Mouse (Mus musculus): ENCODE data around the gene Tnnt1.

Tnnt1 gene

DNA sequence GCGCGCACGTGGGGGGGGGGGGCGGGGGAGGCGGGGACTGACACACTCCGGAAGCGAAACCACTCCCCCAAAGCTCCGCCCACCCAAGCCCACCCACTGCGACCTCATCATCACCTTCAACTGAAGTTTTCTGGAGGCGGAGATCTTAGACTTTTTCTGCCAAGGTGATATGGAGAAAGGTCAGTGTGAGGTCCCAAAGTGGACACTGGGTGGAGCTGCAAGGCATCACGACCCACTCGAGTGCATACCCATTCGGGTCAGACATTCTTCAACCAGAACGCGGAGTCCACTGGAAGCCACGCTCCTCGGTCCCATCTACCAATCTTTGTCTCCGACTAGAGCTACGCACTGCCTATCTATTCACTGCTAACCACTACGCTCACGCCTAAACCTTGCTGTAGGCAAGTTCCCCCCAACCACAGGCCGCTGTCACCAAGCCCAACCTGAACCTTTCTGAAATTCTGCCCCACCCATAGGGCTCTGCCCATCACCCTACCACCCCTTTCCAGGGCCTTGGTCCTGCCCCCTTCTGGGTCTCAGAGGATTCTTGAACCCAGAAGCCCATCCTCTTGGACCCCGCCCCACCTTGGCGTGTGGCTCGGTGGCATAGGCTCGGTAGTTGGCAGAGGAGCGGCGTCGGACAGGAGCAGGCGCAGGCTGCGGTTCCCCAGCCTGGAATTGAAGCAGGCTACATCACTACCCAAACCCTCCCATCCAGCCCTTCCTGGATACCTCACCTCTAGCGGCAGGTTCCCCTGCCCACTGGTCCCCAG is 5.2 kb upstream of the Tnnt1 start:
- DNase-seq = peak; percentile 44

DNA sequence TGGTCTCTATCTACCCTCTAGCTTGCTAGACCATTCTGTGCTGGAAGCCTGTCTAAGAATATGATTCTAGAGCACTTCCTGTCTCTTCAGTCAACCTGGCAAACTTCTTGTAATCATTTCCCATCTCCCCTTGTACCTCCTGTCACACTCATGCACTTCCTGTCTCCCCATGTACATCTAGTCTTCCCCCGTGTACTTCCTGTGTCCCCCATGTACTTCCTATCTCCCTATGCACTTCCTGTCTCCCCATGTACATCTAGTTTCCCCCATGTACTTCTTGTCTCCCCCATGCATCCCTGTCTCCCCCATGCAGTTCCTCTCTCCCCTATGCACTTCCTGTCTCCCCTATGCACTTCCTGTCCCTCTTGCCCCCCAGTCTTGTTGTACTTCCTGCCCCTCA is 2.3 kb upstream of the Tnnt1 start:
- DNase-seq = no peak

DNA sequence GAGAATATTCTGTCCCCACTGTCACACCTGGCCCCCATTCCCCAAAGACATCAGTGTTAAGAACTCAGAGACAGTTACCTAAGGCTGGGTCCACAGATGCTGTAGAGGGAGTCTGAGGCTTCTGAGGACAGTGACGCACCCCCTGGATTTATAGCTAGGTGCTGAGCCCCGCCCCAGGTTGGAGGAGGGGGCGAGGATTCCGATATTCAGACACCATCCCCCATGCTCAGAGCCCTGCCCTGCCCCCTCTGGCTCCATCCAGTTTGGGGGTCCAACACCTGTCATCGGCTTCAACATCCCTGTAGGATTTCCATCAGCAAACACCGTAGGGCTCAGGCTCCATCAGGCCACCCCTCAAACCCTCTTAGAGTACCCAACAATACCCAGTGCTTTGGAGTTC is 329 bp downstream of the Tnnt1 start:
- no peak for DNase-seq

DNA sequence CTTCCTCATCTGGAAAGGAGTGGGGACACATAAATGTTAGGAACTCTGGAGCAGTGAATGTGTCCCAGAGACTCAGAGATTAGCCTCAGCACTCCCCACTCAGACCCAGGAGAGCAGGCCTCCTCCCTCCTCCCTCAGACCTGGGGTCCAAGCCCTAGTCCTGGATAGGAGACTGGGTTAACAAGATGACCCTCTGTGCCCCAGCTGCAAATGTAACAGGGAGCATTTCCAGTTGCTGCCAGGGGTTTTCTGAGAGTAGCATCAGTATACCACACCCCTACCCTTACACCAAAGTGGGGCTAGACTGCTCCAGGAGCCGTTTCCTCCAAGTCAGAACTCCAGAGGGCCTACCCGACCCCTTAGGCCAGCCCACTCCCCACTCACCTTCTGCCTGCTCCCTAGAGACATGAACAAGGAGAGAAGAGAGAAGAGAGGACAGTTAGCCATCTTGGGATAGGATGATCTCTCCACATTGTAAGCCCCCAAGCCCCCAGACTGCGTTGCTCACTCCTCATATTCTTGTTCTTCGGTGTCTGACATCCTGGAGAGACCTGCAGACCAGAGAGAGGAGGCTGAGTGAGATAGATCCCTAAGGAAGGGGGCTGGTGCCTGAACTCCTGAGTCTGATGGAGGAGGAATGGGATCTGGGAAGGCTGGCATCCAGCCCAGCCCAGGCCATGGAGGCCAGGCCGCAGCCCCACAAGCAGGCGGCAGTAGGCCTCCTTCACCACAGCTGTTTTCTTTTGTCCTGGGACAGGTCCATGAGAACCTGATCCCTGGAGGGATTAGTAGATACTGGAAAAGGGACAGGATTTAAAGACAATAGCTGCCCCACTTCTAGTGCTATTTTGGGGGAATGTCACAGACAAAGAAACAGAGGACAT is 2.1 kb downstream of the Tnnt1 start:
- DNase-seq = no peak

DNA sequence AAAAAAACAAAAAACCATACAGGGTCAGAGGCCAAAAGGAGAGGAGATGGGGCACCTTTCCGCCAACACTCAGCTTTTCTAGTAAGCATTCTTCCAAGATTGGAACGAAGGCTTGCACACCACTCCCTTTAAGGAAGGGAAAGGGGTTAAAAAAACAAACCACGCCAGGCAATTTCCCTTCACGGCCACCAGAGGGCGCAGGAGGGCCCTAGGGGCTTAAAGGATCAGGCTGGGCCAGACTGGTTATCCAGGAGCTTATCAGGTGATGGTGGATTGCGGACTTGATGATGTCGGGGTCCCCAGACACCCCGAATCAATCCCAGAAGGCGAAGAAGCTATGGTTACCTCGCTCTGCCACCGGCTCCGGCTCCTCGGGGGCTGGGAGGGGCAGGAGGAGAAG is 2.9 kb downstream of the Tnnt1 start:
- peak; percentile 68 for DNase-seq

DNA sequence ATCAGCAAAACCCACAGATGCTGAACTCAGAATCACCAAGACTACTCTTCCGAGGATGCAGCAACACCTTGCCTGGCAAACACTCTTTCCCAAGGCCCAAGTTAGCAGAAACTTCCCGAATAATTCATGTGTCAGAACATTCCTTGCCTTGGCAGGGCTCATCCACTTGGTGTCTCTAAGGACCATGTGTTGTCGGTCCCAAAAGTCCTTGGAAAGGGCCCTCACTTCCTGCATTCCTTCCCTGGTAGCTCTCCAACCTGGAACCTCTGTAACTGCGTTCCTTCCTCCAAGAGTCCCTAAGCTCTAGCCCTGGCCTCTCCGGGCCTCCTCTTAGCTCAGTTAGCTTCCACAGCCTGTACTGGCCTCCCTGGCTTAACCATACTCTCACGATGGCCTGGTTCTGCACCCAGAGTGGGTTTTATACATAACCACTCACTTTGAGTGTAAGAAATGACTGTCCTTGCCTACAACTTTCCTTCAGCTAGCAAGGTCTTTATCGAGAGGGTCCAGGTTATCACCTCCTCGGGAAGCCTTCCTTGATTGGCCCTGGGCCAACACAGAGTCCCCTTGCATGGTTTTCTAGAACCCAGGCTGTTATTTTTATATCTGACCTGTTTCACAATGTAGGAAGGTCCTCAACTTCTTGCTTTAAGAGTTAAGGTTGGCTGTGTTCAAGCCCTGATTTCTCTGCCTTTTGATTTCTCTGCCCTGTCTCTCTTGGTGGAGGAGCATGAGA is 4.5 kb downstream of the Tnnt1 start:
- DNase-seq = no peak

DNA sequence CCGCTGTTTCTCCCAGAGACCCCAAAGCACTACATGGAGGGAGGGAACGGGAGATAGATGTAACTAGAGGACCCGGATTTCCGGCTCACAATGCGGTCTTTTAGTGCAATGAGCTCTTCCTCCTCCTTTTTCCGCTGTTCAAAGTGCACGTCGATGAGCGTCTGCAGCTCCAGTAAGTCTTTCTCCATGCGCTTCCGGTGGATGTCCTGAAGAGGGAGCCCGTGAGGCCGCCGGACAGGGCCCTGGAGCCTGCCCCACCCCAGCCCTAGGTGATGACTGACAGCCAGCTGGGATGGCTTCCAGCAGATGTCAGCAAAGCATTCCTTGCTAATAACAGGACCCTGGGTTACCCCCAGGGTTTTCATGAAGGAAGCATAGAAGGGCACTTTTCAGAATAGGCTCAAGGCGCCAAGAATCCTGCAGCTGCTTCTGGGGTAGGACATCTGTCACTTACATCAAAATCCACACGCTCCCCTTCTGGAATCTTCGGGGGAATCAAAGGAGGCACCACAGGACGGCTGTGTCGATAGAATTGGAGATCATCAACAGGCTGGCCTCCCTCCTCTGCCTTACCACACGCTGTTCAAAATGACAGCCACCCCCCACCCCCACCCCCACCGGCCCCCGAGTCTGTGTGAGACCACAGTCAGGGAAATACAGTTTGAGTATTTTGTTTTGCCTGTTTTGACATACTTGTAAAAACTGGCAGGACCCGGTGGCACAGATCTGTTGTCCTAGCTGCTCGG is 6.1 kb downstream of the Tnnt1 start:
- DNase-seq = peak; percentile 86

DNA sequence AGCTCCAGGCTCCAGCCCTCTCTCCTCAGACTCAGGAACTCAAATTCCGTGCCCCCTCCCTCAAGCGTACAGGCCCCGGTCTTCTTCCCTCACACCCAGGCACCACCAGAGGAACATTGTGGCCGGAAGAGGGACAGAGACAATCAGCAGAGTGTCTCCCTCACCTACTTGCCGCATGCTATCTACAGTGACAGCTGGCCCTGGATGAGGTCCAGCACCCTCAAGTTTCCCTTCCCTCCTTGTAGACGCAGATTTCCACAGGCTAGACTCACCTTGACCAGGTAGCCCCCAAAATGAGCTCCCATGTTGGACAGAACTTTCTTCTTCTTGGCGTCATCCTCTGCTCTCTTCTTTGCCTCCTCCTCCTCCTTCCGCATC is 7.5 kb downstream of the Tnnt1 start:
- no peak for DNase-seq

DNA sequence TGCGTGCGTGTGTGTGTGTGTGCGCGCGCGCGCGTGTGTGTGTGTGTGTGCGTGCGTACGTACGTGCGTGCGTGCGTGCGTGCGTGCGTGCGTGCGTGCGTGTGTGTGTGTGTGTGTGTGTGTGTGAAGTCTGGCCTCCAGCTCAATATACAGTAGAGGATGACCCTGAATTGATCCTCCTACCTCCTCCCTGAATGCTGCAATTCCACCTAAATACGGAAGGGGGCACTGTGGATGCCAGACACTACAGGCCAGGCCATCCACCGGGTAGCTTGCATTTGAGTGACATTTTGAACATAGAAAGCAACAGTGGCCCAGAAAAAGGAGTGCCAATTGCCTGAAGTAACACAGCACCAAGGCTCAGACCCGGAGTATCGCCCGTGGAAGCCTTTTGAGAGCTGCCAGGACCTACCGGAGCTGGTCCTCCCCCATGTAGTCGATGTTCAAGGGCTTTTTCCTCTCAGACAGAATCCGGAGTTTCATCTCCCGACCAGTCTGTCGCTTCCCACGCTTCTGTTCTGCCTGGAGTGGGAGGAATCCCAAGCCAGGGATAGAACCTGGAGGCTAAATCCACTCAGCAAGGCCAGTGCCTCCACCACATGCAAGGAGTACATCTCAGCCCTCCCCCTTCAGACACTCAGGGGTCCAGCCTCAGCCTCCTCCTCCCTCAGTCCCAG is 8.0 kb downstream of the Tnnt1 start:
- no peak for DNase-seq

DNA sequence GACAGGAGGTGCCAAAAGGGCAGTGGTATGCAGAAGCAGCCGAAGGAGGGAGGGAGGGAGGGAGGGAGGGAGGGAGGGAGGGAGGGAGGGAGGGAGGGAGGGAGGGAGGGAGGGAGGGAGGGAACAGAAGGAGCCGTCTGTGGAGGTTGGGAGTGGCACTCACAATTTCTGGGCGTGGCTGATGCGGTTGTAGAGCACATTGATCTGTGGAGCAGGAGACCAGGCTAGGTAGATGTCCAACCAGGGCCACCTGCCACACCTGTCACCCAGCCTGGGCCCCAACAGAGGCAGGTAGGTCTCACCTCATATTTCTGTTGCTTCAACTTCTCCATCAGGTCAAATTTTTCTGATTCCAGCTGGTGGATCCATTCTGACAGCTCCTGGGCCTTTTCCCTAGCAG is 9.0 kb downstream of the Tnnt1 start:
- no peak for DNase-seq

DNA sequence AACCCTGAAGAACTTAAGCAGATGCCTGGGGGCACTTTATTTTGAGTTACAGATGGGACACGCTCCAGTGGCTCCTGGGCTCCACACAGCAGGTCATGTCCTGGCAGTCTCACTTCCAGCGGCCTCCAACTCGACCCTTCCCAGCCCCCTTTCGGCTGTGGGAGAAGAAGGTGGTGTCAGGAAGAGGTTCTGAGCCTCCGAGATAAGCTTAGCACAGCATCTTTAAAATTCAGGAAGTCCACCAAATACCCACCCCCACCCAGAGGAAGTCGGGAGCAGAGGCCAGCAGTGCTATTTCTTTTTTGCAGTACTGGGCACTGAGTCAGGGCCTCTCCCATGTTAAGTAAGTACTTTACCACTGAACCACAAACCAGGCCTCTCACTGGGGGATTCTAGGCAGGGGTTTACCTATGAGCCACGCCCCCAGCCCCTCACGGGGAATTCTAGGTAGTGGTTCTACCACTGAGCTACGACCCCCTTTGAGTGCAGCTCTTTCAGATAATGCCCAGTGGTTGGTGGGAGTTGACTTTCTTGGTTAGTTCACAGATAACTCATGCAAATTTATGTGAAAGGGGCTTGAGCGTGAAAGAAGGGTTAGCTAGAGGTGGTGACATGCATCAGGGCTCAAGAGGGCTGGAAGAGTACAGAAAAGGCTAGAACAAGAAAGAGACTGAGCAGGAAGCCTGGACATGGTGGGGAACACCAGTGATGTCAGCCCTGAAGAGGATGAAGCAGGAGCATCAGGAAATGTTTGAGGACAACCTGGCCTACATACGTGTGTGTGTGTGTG is 11.3 kb downstream of the Tnnt1 start:
- no peak for DNase-seq

DNA sequence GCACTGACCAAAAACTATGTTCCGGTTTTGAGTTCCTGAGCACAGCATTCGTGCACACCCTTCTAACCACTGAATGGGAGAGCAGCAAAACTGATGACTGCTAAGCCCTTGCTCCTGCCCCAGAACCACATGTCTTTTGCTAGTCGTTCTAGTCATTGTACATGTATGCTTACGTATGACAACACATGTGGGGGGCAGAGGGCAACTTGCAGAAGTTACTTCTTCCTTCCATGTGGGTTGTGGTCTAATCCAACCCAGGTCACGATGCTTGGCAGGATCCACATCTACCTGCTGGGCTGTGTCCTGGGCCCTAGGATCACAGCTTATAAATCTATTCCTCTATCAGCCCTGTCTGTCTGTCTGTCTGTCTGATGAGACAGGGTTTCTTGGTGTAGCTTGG is 12.3 kb downstream of the Tnnt1 start:
- DNase-seq = no peak

DNA sequence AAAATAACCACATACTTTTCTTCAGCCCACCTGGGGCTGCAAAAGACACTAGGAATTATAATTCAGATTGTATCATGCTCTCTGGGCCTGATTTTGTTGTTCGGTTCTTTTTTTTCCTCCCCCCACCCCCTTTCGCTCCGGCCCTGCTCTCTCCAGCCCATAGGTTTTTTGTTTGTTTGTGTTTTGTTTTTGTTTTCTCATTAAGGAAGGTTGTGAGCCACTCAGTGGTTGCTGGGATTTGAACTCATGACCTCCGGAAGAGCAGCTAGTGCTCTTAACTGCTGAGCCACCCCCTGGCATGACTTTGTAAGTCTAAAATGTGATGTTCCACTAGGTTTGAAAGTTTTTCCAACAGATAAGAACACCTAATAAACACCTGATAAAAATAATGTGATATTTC is 13.1 kb downstream of the Tnnt1 start:
- no peak for DNase-seq

DNA sequence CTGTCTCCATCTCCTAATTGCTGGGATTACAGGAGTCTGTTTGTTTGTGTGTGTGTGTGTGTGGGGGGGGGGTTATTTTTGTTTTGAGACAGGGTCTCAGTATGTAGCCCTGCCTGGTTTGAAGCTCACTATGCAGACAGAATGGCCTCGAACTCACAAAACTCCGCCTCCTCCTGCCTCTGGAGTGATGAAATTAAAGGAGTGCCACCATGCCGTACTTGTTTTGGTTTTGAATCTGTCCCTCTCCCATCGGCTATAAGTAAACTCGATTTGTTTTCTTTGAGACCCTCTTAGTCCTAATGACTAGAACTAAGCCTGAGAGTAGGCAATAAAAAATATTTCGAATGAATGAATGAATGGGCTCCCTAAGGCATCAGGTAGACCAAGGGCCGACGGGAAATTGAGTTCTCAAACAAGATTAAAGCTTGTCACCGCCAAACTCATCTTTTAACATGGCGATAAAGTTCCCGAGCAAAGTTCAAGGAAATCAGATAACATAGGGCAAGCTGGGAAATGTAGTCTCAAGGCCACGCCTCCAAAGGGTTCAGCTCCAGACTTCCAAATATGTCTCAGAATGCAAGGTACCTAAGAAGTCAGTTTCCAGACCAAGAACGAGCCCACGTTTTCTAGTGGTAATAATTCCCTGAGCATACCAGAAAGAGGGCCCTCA is 13.6 kb downstream of the Tnnt1 start:
- peak; percentile 75 for DNase-seq

DNA sequence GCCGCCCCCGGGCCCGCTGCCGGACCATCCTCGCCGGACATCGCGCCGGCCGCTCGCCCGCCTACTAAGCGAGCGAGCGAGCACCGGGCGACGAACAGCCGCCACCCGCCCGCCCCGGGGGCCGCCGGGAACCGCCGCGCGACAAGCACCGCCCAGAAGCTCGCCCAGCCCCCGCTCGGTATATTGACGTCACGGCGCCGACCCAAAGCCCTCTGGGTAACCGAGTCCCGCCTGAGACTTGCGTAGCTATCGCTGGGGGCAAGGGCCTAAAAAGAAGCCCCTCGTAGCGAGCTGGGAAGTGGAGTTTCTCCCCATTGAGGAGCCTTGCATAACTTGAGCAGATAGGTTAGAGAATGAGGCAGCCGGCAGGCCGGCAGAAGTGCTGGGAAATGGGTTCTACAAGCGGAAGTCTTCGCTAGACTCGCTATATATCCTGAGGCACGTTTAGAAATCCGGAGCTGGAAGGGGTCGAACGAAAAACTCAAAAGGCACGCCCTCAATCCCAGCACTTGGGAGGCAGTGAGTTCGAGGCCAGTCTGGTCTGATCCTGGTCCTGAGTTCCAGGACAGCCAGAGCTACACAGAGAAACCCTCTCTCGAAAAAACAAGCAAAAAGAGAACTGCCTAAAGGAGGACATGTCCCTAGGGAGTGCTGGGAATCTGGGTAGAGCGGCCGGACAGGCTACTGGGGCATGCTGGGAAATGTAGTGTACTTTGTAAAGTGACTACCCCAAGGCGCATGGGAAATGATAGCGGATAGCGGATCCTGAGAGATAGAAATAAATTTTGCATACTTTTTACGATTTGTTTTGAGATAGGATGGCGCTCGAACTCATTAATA is 14.4 kb downstream of the Tnnt1 start, which contains the start of gene Ppp1r12c:
Gene Ppp1r12c, minus strand, starts transcription at position 123 of the 840 bp plus-strand sequence.
- DNase-seq = peak; percentile 95

DNA sequence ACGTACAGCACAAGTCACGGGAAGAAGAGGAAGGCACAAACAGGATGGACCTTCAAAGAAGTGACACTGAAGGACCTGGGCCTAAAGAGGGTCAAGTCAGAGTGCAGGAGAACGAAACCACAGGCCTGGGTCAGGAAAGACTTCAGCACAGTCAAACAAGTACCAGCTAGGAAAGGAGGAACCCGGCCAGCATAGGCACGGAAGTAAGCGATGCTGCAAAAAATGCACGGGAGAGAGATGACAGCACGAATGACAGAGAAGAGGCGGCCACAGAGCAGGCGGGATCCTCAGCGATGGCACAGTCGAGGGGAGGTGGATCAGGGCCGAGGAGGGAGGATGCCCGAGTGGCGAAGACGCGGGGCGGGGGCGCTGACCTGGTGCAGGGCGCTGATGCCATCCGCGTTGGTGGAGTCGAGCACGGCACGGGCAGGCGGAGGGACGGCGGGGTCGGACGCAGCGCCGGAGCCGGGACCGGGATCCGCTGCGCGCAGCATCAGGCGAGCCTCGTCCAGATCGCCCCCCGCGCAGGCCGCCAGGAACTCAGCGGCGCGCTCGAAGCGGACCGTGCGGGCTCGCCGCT is 15.2 kb downstream of the Tnnt1 start:
- no peak for DNase-seq

DNA sequence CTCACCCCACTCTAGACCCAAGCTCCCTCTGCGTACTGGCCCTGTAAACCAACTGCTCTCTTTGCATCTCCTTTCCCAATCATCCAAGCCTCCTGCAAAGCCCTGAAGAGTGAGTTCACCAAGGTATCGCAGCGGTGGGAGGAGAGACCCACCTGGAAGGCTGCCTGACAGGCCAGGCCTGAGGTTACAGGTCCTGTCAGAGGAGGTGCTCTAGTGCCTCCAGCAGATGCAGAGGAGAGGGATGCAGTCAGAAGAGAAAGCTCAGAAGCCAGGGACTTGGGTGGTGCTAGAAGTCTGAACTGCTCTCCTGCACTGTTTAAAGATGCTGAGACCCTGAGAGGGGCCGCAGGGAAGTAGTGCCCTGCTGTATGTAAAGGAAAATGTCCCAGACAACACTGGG is 17.1 kb downstream of the Tnnt1 start:
- no peak for DNase-seq

DNA sequence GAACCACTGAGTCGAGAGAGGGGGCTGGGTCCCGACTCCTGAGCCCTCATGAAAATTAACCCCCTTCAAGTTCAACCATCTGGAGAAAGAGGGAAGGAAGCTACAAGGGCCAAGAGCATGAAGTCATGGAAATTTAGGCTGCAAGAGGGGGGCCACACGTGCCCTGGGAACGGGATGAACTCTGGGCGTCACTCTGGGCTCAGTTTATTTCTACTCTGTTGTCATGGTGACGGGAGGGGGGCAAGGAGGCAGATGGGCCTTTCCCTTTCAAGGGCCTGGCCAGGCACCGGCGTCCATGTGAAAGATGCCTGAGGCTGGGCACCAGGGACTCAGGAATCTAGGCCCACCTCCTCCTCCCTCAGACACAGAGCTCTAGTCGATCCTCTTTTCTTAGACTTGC is 17.9 kb downstream of the Tnnt1 start:
- peak; percentile 80 for DNase-seq

DNA sequence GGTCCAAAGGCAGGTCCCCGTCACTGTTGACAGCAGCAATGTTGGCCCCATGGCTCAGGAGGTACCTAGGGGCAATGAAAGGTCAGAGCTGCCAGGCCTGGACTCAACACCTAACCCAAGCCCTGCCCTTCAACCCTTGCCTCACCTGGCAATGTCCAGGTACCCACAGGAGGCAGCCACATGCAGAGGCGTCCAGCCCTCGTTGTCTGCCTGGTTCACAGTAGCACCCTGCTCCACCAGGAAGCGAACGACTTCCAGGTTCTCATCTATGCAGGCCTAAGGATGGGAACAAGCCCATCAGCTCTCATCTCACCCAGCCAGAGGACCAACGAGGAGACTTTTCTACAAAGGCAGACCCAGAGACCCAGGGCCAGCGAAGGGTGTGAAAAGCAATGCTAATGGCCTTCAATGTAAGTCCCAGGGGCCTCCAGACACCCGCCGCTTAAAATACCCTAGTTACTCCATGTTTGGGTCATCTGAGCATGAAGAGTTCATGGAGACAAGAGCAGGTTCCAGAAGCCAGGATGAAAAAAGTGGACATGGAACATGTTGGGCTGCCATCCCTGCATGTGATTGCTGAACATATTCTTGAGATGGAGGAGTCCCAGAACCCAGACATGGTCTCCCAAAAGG is 18.8 kb downstream of the Tnnt1 start:
- no peak for DNase-seq

Data from embryo, embryonic 11 days (tissue).